Mouse (Mus musculus) c-Kit-positive CD71-positive TER-119-positive erythroid progenitor cells, embryonic 14.5 days (primary cell): ENCODE measurements at regions not wholly inside any gene's neighbourhood (a gene's known extent, or its start where the extent isn't known, plus 50 kb on each side); places are given as distances from the start of the nearest gene placed in this dataset.

Experiments
- DNase-seq: peaks from one replicate; pipeline ENCODE4 v3.0.0-alpha.2; 2013; ENCODE audit warnings: low spot score

GRCm38 (mm10) chr1:79917426-79918150 lies 56.6 kb upstream of the Serpine2 start:
- no peak for DNase-seq
